Mouse (Mus musculus): Measurements from ENCODE around the gene Ksr1. TPM values are rescaled to one million over a fixed set of nuclear protein-coding genes. Genes with fewer than 3 reads are reported as not detected.

Ksr1 gene
- polyA plus RNA-seq (2012; rRNA removed): 24.7 and 27.7 TPM in 2 replicates

GRCm38 (mm10) chr11:79146331-79146767 lies at the start of gene Ksr1:
TSS of gene Ksr1 (minus strand) at chr11:79146407.

DNA sequence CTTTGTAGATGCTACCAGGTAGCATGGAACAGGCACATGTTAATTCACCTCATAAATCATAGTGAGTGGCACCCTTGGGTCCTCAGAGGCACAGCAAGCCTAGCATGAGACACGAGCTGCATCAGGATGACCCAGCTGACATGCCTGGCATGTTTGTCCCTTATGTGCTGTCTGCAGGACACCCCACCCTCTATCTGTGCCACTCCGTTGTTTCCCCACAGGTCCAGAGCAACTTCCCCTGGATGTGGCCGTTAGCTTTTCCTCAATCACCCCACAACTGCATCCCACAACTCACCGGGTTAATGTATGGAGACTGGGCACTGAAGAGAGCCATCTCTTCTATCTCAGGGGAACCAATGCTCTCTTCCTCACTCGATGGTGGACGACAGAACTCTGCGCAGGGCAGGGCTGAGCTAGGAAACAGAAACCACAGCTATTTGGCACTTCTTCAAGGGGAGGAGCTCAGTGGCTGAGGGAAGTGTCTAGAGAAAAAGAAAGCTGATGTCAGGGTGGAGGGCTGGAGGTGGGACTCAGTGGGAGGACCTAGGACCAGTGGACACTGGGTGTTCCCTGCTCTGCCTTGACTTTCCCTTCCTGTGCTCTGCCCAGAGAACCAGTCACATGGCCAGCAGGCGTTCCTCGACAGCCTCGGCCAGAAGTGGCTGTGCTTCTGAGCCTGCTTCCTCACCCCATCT lies 161.6 kb downstream of the Ksr1 start, which contains the start of gene Lgals9:
Gene Lgals9 (minus strand): TSS at position 464 of the 695 bp plus-strand sequence.

Other genes with a start within 250 kb of the Ksr1 start
- 0.79 and 0.96 TPM in 2 replicates for gene Nos2, start 225.6 kb downstream of the Ksr1 start, polyA plus RNA-seq (2012; rRNA removed)
- gene Lgals9, start 161.5 kb downstream of the Ksr1 start, polyA plus RNA-seq (2012; rRNA removed): 15.9 and 17.5 TPM in 2 replicates
- gene Wsb1, start 108.3 kb upstream of the Ksr1 start, polyA plus RNA-seq (2012; rRNA removed): 751 and 795 TPM in 2 replicates
- not detected in 2 replicates for gene Gm9964, start 150.5 kb upstream of the Ksr1 start, polyA plus RNA-seq (2012; rRNA removed)
- gene Nf1, start 193.3 kb upstream of the Ksr1 start, polyA plus RNA-seq (2012; rRNA removed): 29.9 and 30.6 TPM in 2 replicates

Data from central nervous system, embryonic 18 days (tissue).